30 mouse cellular contexts compared by ENCODE assay signal in genomic region chr10:59158627-59159026, GRCm38 (mm10).
A peak's percentile ranks its signal among the peaks of the same experiment; 100 is the strongest.
DNase-seq lines count a peak whose midpoint lies in the region; ATAC-seq and TF ChIP-seq lines count a peak whose summit lies in the region.
"Had no signal": no experiment of that assay in that cellular context is flagged by ENCODE, and none has a peak within 500 bp of the region (broad histone marks: within the 10 kb centered on the region; RNA-seq: fewer than 3 reads in every experiment).

No protein-coding gene starts in this region.

- peak; percentile 12 for DNase-seq in kidney, postnatal 0 days (ENCODE audit: low spot score)
- no peak for DNase-seq in kidney, adult 2 months
- DNase-seq in A20 (ENCODE audit: low read depth, low spot score) (peak; percentile 23), R1 (ENCODE audit: low read depth, low spot score) (peak; percentile 10)
- DNase-seq in ovary, postnatal 14 days (ENCODE audit: low spot score), result no peak
- no peak for DNase-seq in left cerebral cortex, adult 11 months (ENCODE audit: low spot score)
- DNase-seq: adrenal gland, adult 2 months; B cell, adult 2 months; cerebellum, adult 2 months; cerebellum, postnatal 25 days; gastrocnemius, adult 2 months; gastrocnemius, postnatal 36 days; heart, postnatal 14 days; kidney, adult 18-20 months; kidney, postnatal 4 days; left cerebral cortex, postnatal 4 days; lung, adult 2 months; lung, postnatal 10 days; midbrain, embryonic 14.5 days; right cerebral cortex, postnatal 25 days had no signal

- TF ChIP-seq CTCF in kidney, postnatal 0 days (IDR thresholded peaks at IDR 0.05; ENCODE audit: low read depth), result no peak
- no peak for TF ChIP-seq CTCF in kidney, adult 2 months (conservative IDR thresholded peaks at IDR 0.05; ENCODE audit: insufficient read depth, insufficient read length, low read depth, low read length)

- H3K9ac ChIP-seq in kidney, postnatal 0 days (ENCODE audit: low read depth, low read length), result no peak overlapping the region
- H3K9ac ChIP-seq: embryonic facial prominence, embryonic 13.5 days; forebrain, embryonic 15.5 days; liver, embryonic 14.5 days; neural tube, embryonic 15.5 days had no signal

- ATAC-seq in kidney, postnatal 0 days (replicated peaks; ENCODE audit: low FRiP score, low read depth), result no peak
- ATAC-seq in megakaryocyte progenitor cell, adult 5-6 weeks (replicated peaks; ENCODE audit: poor library complexity), result 0 out of 2 replicates have a peak, but pooled peaks have one; percentile 56
- ATAC-seq: activated CD4-positive, CD25-positive, alpha-beta regulatory T cell, adult 4 months; forebrain, embryonic 15.5 days; hindbrain, embryonic 16.5 days; Patski had no signal

- H3K27ac ChIP-seq in kidney, postnatal 0 days, result no peak overlapping the region
- H3K27ac ChIP-seq in kidney, adult 2 months (ENCODE audit: insufficient read depth, low read depth, low read length), result no peak overlapping the region
- H3K27ac ChIP-seq: embryonic facial prominence, embryonic 13.5 days; forebrain, embryonic 10.5 days; forebrain, embryonic 15.5 days; gastrocnemius, adult 2 months; liver, embryonic 14.5 days; neural tube, embryonic 15.5 days had no signal

- no peaks in the 10 kb centered on the region for H3K9me3 ChIP-seq in kidney, postnatal 0 days (replicated peaks; ENCODE audit: low read length)
- H3K9me3 ChIP-seq: embryonic facial prominence, embryonic 13.5 days; forebrain, embryonic 15.5 days; neural tube, embryonic 15.5 days had no signal

- no peak for TF ChIP-seq POLR2A in kidney, adult 2 months (IDR thresholded peaks at IDR 0.05; ENCODE audit: low read depth, low read length)

- H3K4me3 ChIP-seq in kidney, postnatal 0 days (replicated peaks; ENCODE audit: low read depth, low read length), result no peak overlapping the region
- no peak overlapping the region for H3K4me3 ChIP-seq in kidney, adult 2 months (ENCODE audit: insufficient read depth, low read depth, low read length)
- H3K4me3 ChIP-seq: embryonic facial prominence, embryonic 13.5 days; forebrain, embryonic 10.5 days; forebrain, embryonic 15.5 days; gastrocnemius, adult 2 months; megakaryocyte, embryonic 14.5 days; neural tube, embryonic 15.5 days had no signal

- H3K4me1 ChIP-seq in kidney, postnatal 0 days (replicated peaks; ENCODE audit: insufficient read depth, low read length), result no peaks in the 10 kb centered on the region
- H3K4me1 ChIP-seq in kidney, adult 2 months (ENCODE audit: control insufficient read depth, insufficient read depth, low read length), result no peaks in the 10 kb centered on the region
- H3K4me1 ChIP-seq: forebrain, embryonic 10.5 days; forebrain, embryonic 15.5 days; neural tube, embryonic 15.5 days had no signal

- 47% methylated on average over 3 of the region's 3 CpGs for WGBS in kidney, postnatal 0 days
- 82% methylated on average over 3 of the region's 3 CpGs for WGBS in kidney, adult 2 months

- H3K4me2 ChIP-seq in kidney, postnatal 0 days (ENCODE audit: low read length), result no peak overlapping the region
- H3K4me2 ChIP-seq: embryonic facial prominence, embryonic 13.5 days; forebrain, embryonic 15.5 days; neural tube, embryonic 15.5 days had no signal

- H3K27me3 ChIP-seq in kidney, postnatal 0 days (ENCODE audit: insufficient read depth, low read length), result no peaks in the 10 kb centered on the region
- no peaks in the 10 kb centered on the region for H3K27me3 ChIP-seq in kidney, adult 2 months (replicated peaks; ENCODE audit: control insufficient read depth, insufficient read depth, low read length)
- H3K27me3 ChIP-seq: embryonic facial prominence, embryonic 13.5 days; forebrain, embryonic 15.5 days; neural tube, embryonic 15.5 days; Patski had no signal

- no peaks in the 10 kb centered on the region for H3K36me3 ChIP-seq in kidney, postnatal 0 days (ENCODE audit: insufficient read depth, low read length)
- no peaks in the 10 kb centered on the region for H3K36me3 ChIP-seq in kidney, adult 2 months (ENCODE audit: control insufficient read depth, insufficient read depth, low read length)
- H3K36me3 ChIP-seq: forebrain, embryonic 15.5 days; neural tube, embryonic 15.5 days had no signal

Comparison
In these comparisons a context has a peak if more than half of its experiments do, and no peak if none do; other contexts are left out.
1. DNase-seq: peak in kidney, postnatal 0 days (single experiment), A20 (single experiment) and R1 (single experiment); none in kidney, adult 2 months (single experiment), ovary, postnatal 14 days (single experiment) and left cerebral cortex, adult 11 months (single experiment).